Comparison of ENCODE assay signal across 21 mouse cellular contexts in the genomic region with DNA sequence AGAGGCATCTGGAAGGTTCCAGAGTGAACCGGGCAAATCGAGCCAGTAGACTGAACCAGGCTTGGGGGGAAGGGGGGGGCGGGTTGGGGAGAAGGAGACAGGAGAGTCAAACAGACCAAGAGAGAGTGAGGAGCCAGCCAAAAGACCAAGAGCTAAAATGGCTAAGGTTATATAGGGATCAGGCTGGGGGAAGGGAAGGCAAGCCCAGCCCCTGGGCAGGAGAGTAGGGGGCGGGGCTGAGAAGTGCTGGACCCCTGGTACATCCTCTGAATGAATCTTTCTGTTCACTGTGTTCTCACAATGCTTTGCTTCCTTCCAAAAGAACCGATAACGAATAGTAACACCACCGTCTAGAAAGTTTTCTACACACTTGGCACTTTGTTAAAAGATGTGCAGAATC. TPM values are rescaled to one million over a fixed set of nuclear protein-coding genes. Genes with fewer than 3 reads are reported as not detected.
"Had no signal": no experiment of that assay in that cellular context is flagged by ENCODE, and none has a peak within 500 bp of the region (broad histone marks: within the 10 kb centered on the region; RNA-seq: fewer than 3 reads in every experiment).

No protein-coding gene starts in this region.

- DNase-seq: kidney, adult 8-10 months; kidney, postnatal 10 days; kidney, postnatal 36 days; layer of hippocampus, postnatal 36 days; left cerebral cortex, postnatal 4 days; liver, postnatal 0 days; lung, embryonic 14.5 days; lung, postnatal 36 days; thymus, adult 18-20 months; thymus, postnatal 36 days had no signal

- H3K4me1 ChIP-seq: limb, embryonic 12.5 days; limb, embryonic 15.5 days; midbrain, embryonic 12.5 days; neural tube, embryonic 13.5 days had no signal

- H3K27me3 ChIP-seq: limb, embryonic 12.5 days; limb, embryonic 15.5 days; megakaryocyte, embryonic 14.5 days; midbrain, embryonic 12.5 days; midbrain, embryonic 15.5 days had no signal

- H3K36me3 ChIP-seq: kidney, embryonic 15.5 days; limb, embryonic 12.5 days; limb, embryonic 15.5 days; midbrain, embryonic 12.5 days; midbrain, embryonic 15.5 days; neural tube, embryonic 13.5 days had no signal

- H3K4me3 ChIP-seq: kidney, embryonic 15.5 days; left cerebral cortex, adult 2 months; limb, embryonic 12.5 days; limb, embryonic 15.5 days; megakaryocyte, embryonic 14.5 days; midbrain, embryonic 12.5 days; midbrain, embryonic 15.5 days; myocyte; neural tube, embryonic 13.5 days had no signal

- H3K27ac ChIP-seq: kidney, embryonic 15.5 days; left cerebral cortex, adult 2 months; limb, embryonic 12.5 days; limb, embryonic 15.5 days; liver, embryonic 14.5 days; midbrain, embryonic 12.5 days; midbrain, embryonic 15.5 days; neural tube, embryonic 13.5 days had no signal

RNA-seq across cellular contexts. Expression of gene Actr6, which starts 7.6 kb away (rescaled TPM):
- polyA plus RNA-seq: small intestine, adult 2 months had no signal
